Mouse (Mus musculus) MN1 (cell line): ENCODE results near the gene Dnaja1.

Source experiments
- DNase-seq: peaks from one replicate; pipeline ENCODE4 v3.0.0-alpha.2; 2016; ENCODE audit warnings: low spot score

Dnaja1 gene

GRCm38 (mm10) chr4:40722011-40722666 is at the start of gene Dnaja1:
TSS of gene Dnaja1 (plus strand) at chr4:40722150.
- DNase-seq = peak; percentile 95

- no peak for DNase-seq
Measured at GRCm38 (mm10) chr4:40673526-40673925, 48.4 kb upstream of the Dnaja1 start.

GRCm38 (mm10) chr4:40676338-40676737 is 45.6 kb upstream of the Dnaja1 start:
- no peak for DNase-seq

GRCm38 (mm10) chr4:40677132-40677531 is 44.8 kb upstream of the Dnaja1 start:
- DNase-seq = no peak

GRCm38 (mm10) chr4:40680250-40680860 is 41.6 kb upstream of the Dnaja1 start:
- peak; percentile 53 for DNase-seq

GRCm38 (mm10) chr4:40681908-40682307 is 40.0 kb upstream of the Dnaja1 start:
- DNase-seq = peak; percentile 68

- DNase-seq = no peak
Measured at GRCm38 (mm10) chr4:40682359-40682758, 39.6 kb upstream of the Dnaja1 start.

GRCm38 (mm10) chr4:40683306-40683705 is 38.6 kb upstream of the Dnaja1 start:
- no peak for DNase-seq

GRCm38 (mm10) chr4:40691100-40691499 is 30.9 kb upstream of the Dnaja1 start:
- DNase-seq = no peak

GRCm38 (mm10) chr4:40697059-40697458 is 24.9 kb upstream of the Dnaja1 start:
- DNase-seq = no peak

GRCm38 (mm10) chr4:40700216-40700615 is 21.7 kb upstream of the Dnaja1 start:
- no peak for DNase-seq

GRCm38 (mm10) chr4:40701796-40702195 is 20.2 kb upstream of the Dnaja1 start:
- peak; percentile 14 for DNase-seq

GRCm38 (mm10) chr4:40702797-40703709 is 18.9 kb upstream of the Dnaja1 start, which contains the start of gene Aptx:
TSS of gene Aptx (minus strand) at chr4:40703194.
- DNase-seq = peak; percentile 97

GRCm38 (mm10) chr4:40703710-40704275 is 18.2 kb upstream of the Dnaja1 start:
- DNase-seq = peak; percentile 35

GRCm38 (mm10) chr4:40717141-40717540 is 4.8 kb upstream of the Dnaja1 start:
- DNase-seq = no peak

GRCm38 (mm10) chr4:40720910-40721309 is 1.0 kb upstream of the Dnaja1 start:
- no peak for DNase-seq

GRCm38 (mm10) chr4:40722687-40723460 is 924 bp downstream of the Dnaja1 start:
- peak; percentile 78 for DNase-seq

GRCm38 (mm10) chr4:40725141-40725540 is 3.2 kb downstream of the Dnaja1 start:
- no peak for DNase-seq

- DNase-seq = no peak
Measured at GRCm38 (mm10) chr4:40725554-40725953, 3.6 kb downstream of the Dnaja1 start.

- no peak for DNase-seq
Measured at GRCm38 (mm10) chr4:40727247-40727646, 5.3 kb downstream of the Dnaja1 start.

GRCm38 (mm10) chr4:40731262-40731661 is 9.3 kb downstream of the Dnaja1 start:
- no peak for DNase-seq

GRCm38 (mm10) chr4:40735351-40735750 is 13.4 kb downstream of the Dnaja1 start:
- DNase-seq = no peak
